Mouse (Mus musculus) heart, embryonic 12.5 days (tissue): ENCODE measurements around the gene Mtif2. TPM values are rescaled to one million over a fixed set of nuclear protein-coding genes. Genes with fewer than 3 reads are reported as not detected.

ENCODE experiments used
- ATAC-seq: fragments of 200-750 bp; cut with Nextera tagmentation; 2 replicates; pipeline ENCODE4 v1.8.0; 2017; ENCODE audit warnings: moderate TSS enrichment, moderate library complexity; ENCODE audit not compliant: insufficient number of reproducible peaks, low FRiP score
- H3K27ac ChIP-seq: fragments of 300-500 bp; sonication (generic); 2 replicates; pipeline ENCODE4 v1.5.1; 2016; ENCODE audit warnings: mild to moderate bottlenecking, moderate library complexity; ENCODE audit not compliant: poor library complexity, severe bottlenecking
- H3K27me3 ChIP-seq: fragments of 300-500 bp; sonication (generic); replicated peaks from 2 replicates; pipeline ENCODE4 v1.6.1; 2016; ENCODE audit warnings: mild to moderate bottlenecking, moderate library complexity
- H3K36me3 ChIP-seq: fragments of 300-500 bp; sonication (generic); 2 replicates; pipeline ENCODE4 v1.6.1; 2016; ENCODE audit warnings: mild to moderate bottlenecking, moderate library complexity
- H3K4me1 ChIP-seq: fragments of 300-500 bp; sonication (generic); replicated peaks from 2 replicates; pipeline ENCODE4 v1.6.1; 2016; ENCODE audit warnings: mild to moderate bottlenecking
- H3K4me2 ChIP-seq: fragments of 300-500 bp; sonication (generic); 2 replicates; pipeline ENCODE4 v1.6.1; 2016; ENCODE audit warnings: mild to moderate bottlenecking, moderate library complexity
- H3K4me3 ChIP-seq: fragments of 300-500 bp; sonication (generic); 2 replicates; pipeline ENCODE4 v1.5.1; 2016; ENCODE audit warnings: mild to moderate bottlenecking
- H3K9ac ChIP-seq: fragments of 300-500 bp; sonication (generic); 2 replicates; pipeline ENCODE4 v1.6.1; 2016; ENCODE audit warnings: mild to moderate bottlenecking, moderate library complexity
- H3K9me3 ChIP-seq: fragments of 300-500 bp; sonication (generic); replicated peaks from 2 replicates; pipeline ENCODE4 v1.6.1; 2016; ENCODE audit warnings: mild to moderate bottlenecking, moderate library complexity
- WGBS: fragments of 180-500 bp; shearing (Covaris S2); methylation state at CpG from one replicate; pipeline ENCODE4 v1.1.7; 2016; 5-methylcytosine and 5-hydroxymethylcytosine counted together
- polyA plus RNA-seq: library from polyadenylated mRNA; unstranded; fragments of >200 nt; fragmentation: Nextera tagmentation; extraction: Ambion mirVana; gene quantifications from 2 replicates; pipeline ENCODE4 v1.2.1, GENCODE M21; 2016

Mtif2 gene
- polyA plus RNA-seq, 1 experiment from 2014 or later: 39.4 TPM

DNA sequence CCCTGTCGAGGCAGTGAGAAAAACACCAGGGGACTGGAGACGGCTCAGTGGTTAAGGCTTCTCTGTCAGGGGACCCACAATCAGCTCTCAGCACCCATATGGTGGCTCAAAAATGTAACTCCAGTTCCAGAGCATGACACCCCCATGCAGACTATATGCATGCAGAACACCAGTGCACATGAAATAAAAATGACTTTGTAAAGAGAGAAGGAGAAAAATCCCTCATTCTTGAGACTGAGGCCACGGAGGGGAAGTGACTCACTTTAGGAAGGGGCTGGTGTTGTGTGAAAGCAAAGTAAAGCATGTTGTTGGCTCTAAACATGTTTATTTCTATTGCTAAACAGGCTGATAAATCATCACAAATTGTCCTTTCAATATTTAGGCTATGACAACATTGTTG lies 34.8 kb downstream of the Mtif2 start:
- 77% methylated on average over 3 of the region's 3 CpGs for WGBS

DNA sequence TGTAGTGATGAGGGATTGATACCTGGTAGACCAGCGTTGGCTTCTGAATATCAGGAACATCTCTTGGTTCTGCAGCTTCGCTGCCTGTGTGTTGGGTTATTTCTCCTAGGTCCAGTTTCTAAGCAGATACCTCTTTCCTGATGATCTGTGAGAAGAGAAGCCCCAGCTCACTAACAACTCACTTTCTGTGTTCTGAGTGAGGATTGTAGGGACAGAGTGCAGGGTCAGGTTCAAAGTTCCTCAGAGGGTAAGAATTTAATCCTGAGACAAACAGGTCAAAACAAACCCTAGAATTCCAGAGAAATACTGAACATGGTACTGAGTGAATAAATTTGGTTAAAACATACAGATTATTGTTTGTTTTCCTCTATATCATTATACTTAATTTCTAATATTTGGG lies 37.2 kb downstream of the Mtif2 start:
- H3K27me3 ChIP-seq: no peaks in the 10 kb centered on the region
- no peak overlapping the region for H3K4me3 ChIP-seq
- H3K4me2 ChIP-seq: no peak overlapping the region
- no peaks in the 10 kb centered on the region for H3K4me1 ChIP-seq
- ATAC-seq: no peak
- no peak overlapping the region for H3K9ac ChIP-seq
- no peaks in the 10 kb centered on the region for H3K9me3 ChIP-seq
- H3K36me3 ChIP-seq: no peaks in the 10 kb centered on the region
- WGBS: 64% methylated on average over 2 of the region's 2 CpGs
- H3K27ac ChIP-seq: no peak overlapping the region

More for the DNA sequence above, 34.8 kb downstream of the Mtif2 start:
- Histone ChIP-seq H3K4me2 (no peak overlapping the region), H3K9me3 (no peaks in the 10 kb centered on the region), H3K4me1 (no peaks in the 10 kb centered on the region), H3K9ac (no peak overlapping the region), H3K4me3 (no peak overlapping the region), H3K27ac (no peak overlapping the region), H3K27me3 (no peaks in the 10 kb centered on the region), H3K36me3 (no peaks in the 10 kb centered on the region)
- no peak for ATAC-seq

GRCm38 (mm10) chr11:29571536-29571935 lies 45.3 kb downstream of the Mtif2 start:
- Histone ChIP-seq H3K4me2 (no peak overlapping the region), H3K36me3 (no peaks in the 10 kb centered on the region), H3K4me1 (no peaks in the 10 kb centered on the region), H3K27ac (no peak overlapping the region), H3K4me3 (no peak overlapping the region), H3K27me3 (no peaks in the 10 kb centered on the region), H3K9ac (no peak overlapping the region), H3K9me3 (no peaks in the 10 kb centered on the region)
- no peak for ATAC-seq
- WGBS: 51% methylated on average over 3 of the region's 3 CpGs

GRCm38 (mm10) chr11:29572656-29573055 lies 46.4 kb downstream of the Mtif2 start:
- 68% methylated on average over 2 of the region's 2 CpGs for WGBS
- Histone ChIP-seq H3K27me3 (no peaks in the 10 kb centered on the region), H3K4me1 (no peaks in the 10 kb centered on the region), H3K36me3 (no peaks in the 10 kb centered on the region), H3K4me2 (no peak overlapping the region), H3K9me3 (no peaks in the 10 kb centered on the region), H3K4me3 (no peak overlapping the region), H3K27ac (no peak overlapping the region), H3K9ac (no peak overlapping the region)
- ATAC-seq: no peak

DNA sequence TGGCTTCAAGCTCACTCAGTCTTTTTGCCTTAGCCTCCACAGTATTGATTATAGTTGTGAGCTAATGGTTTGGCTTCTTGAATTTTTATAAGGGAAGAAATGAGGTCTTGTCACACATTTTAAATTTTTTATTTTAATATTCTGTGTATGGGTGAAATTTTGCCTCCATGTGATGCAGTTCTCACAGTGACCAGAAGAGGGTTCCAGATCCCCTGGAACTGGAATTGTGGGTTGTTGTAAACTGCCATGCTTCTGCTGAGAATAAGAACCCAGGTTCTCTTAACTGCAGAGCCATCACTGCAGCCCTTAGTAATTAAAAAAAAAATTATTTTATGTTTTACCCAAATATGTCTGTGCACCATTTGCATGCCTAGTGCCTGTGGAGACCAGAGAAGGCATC lies 53.4 kb downstream of the Mtif2 start:
- Histone ChIP-seq H3K9ac (no peak overlapping the region), H3K4me3 (no peak overlapping the region), H3K4me1 (no peaks in the 10 kb centered on the region), H3K27me3 (no peaks in the 10 kb centered on the region), H3K9me3 (peaks cover 7% of the 10 kb centered on the region), H3K27ac (no peak overlapping the region), H3K4me2 (no peak overlapping the region), H3K36me3 (0 out of 2 replicates have a peak, but pooled peaks cover 3% of the 10 kb centered on the region)
- ATAC-seq: no peak

Other genes with a start within 250 kb of the Mtif2 start
- 31.4 and 32.0 TPM in 2 replicates for gene Ccdc88a, start 152.8 kb upstream of the Mtif2 start, polyA plus RNA-seq
- gene Prorsd1, start 11.4 kb upstream of the Mtif2 start, polyA plus RNA-seq: 22.9 and 23.5 TPM in 2 replicates
- gene Clhc1, start 21.5 kb downstream of the Mtif2 start, polyA plus RNA-seq: 0.10 and 0.49 TPM in 2 replicates
- gene Rps27a, start 21.7 kb downstream of the Mtif2 start, polyA plus RNA-seq: 676 and 709 TPM in 2 replicates
- 77.8 and 81.6 TPM in 2 replicates for gene Rtn4, start 166.5 kb downstream of the Mtif2 start, polyA plus RNA-seq